Mouse (Mus musculus) right cerebral cortex, postnatal 14 days (tissue): ENCODE measurements around the gene Rnf111.

ENCODE experiments used
- DNase-seq: peaks from one replicate; pipeline ENCODE4 v3.0.0; 2022

Gene Rnf111

GRCm38 (mm10) chr9:70391660-70392562 lies 111.6 kb downstream of the Rnf111 start:
- DNase-seq, result no peak

GRCm38 (mm10) chr9:70391042-70391441 lies 112.5 kb downstream of the Rnf111 start:
- DNase-seq, result no peak

DNA sequence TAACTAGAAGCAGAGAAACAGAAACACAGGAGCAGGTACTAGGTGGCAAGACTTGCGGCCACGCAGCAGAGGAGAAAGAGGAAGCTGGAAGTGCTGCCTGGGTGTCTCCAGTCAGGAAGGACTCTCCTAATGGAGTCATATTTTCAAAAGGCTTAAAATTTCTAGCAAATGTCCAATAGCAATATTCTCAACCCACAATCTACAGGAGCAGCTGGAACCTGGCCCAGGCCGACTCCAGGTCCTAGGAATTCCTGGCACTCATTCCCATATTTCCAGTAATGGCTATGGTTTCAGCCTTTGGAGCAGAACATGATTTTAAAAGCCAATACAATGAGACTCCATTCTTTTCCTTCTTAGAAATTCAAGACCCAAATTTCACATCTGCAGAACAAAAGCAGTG lies 114.0 kb downstream of the Rnf111 start:
- no peak for DNase-seq

DNA sequence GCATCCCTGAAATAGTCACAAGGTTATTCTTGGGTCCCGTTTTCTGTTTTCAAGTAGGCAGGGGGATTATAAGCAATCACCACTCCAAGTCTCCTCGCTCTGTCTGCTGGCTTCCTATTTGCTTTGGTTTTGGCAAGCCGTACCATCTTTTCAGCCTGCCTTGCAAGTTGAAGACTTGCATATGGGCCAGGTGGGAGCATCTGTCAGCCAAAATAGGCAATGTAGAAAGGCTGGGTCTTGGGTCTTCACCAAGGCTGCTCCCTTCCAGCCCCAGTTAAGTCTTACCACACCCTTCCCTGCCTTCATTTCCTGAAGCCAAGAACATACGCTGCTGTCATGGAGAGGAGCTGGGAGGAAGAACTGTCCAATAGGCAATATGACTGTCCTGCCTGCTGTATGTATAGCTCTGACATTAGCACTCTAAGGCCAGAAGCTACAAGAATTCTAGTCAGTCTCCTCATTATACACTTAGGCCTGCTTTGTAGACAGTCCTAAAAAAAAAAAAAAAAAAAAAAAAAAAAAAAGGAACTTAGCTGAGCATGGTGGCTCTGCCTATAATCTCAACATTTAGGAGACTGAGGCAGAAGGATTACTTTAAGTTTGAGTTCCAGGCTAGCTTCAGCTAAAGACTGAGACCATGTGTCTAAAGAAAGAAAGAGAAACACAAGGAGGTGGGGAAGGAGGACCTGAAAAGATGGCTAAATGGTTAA lies 116.0 kb downstream of the Rnf111 start:
- DNase-seq, result no peak

- DNase-seq, result no peak
Measured at GRCm38 (mm10) chr9:70384958-70385728, 118.4 kb downstream of the Rnf111 start.

GRCm38 (mm10) chr9:70384494-70384893 lies 119.0 kb downstream of the Rnf111 start:
- DNase-seq, result no peak

DNA sequence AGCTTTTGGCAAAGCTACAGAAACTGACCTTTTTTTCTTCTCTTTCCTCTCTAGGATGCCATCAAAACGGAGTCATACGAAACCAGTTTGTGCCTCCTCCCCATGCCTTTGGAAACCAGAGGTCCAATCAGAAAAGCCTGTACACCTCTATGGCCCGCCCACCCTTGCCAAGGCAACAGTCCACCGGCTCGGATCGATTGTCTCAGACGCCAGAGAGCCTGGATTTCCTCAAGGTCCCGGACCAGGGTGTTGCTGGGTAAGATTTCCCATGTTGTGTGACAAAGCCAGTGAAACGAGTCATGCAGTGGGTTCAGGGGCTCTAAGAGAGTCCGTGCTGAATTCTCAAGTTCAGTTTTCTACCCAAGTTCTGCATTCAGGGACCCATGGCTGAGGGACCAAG lies 119.8 kb downstream of the Rnf111 start:
- no peak for DNase-seq

DNA sequence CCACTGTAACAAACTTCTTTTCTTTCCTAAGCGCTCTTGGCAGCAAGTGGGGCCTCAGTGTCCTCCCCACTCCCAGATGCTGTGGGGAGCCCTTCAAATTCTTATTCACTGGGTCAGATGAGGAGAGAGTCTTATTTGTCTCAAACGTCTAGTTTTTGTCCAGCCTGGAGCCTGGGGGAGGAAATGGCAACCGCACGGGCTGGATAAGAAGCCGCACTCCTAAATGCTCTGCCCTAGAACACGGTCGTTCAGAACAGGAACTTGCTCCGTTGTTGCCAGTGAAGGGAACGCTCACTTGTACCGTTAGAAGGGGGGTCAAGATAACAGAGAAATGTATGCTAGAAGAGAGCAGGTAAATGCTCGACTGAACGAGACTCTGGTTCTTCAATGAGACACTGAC lies 121.4 kb downstream of the Rnf111 start:
- DNase-seq, result no peak

DNA sequence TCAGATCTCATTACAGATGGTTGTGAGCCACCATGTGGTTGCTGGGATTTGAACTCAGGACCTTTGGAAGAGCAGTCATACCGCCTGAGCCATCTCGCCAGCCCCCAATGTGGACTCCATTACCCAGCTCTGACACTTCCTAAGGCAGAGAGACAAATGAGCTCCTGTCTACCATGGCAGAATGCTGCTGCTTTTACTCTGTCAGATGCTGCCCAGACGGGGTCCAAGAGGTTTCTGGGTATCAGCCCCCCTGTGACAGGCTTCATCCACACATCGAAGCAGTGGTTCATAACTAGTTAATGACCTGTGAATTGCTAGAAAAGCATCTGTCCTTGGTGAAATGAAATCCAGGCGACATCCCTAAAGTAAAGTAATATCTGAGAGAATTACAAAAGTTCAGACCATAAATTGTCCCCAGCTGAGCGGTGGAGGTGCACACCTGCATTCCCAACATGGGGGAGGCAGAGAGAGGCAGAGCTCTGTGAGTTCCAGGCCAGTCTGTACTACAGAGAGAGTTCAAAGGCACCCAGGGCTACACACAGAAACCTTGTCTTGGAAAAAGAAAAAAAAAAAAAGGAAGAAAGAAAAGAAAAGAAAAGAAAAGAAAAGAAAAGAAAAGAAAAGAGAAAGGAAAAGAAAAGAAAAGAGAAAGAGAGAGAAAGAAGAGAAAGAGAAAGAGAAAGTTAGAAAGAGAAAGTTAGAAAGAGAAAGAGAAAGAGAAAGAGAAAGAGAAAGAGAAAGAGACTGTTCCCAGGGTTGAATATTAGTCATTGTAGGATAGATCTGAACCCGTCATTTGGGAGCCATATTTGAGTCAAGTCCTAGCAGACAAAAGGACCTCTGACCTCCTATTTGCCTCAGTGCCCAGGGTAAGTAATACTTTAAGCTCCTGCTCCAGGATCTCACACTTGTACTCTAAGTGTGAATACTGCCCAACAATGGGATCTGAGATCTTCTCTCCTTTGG lies 123.7 kb downstream of the Rnf111 start:
- no peak for DNase-seq
